Mouse (Mus musculus) NIH3T3 (cell line): ENCODE measurements around the gene Pias4.

Experiments used
- DNase-seq: peaks from one replicate; pipeline ENCODE4 v3.0.0-alpha.2; 2012; ENCODE audit warnings: low read depth

Pias4 gene

DNA sequence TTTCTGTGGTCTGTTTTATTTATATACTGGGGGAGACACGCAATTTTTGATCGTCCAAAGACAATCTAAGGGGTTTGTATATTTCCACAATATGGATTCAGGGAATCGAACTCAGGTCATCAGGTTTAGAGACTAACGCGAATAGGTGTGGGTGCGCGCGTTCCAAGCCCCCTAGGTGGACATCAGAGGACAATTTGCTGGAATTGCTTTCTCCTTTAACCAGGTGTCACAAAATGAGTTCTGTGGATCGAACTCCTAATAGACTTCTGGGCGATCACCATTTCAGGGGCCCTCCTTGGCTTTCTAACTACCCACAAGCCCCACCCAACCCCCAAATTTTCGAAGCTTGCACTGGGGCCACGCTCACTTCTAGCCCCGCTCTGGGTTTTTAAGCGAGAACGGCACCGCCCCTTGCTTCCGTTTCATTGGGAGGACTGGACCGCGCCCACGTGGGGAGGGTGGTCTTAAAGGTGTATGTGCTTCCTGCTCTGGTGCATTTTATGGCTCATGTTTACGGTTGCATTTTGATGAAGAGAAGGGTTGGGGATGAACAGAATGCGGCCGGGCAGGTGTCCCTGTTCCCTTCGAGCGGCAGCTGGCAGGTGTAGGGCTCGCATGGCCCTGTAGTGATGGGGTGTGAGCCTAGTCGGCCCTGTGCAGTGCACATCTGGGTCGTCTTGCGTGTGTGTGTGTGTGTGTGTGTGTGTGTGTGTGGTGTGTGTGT, 960 bp upstream of the Pias4 start:
- DNase-seq = peak; percentile 86

DNA sequence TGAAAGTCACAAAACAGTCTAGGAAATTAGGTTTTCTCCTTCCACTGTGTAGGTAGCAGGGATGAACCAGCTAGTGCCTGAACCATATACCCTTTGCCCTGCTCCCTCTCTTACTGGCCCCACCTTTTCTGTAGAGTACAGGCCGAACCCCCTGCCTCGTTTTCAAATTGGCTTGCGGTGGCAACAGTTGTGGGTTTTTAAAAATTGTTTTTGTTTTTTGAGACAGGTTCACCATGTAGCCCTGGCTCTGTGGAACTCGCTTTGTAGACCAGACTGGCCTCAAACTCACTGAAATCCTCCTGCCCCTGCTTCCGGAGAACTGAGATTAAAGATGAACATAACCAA, 336 bp upstream of the Pias4 start:
- DNase-seq = no peak

DNA sequence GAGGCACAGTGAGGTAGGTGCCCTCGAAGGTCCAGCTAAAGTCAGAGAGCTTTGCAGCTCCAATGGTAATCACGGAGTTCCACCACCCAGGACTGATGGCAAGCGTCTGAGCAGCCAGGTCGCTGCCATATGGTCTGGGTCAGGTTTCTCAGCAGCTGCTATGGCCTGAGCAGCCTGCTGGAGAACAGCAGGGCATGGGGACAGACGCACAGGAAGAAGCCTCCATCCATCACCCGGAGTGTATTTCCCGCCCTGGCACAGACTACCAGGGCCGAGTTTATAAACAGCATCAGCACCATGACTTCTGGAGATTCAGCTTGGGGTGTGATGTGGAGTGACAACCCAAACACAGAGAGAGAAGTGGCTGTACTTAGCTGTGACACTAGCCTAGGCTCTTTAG, 2.6 kb downstream of the Pias4 start:
- no peak for DNase-seq

DNA sequence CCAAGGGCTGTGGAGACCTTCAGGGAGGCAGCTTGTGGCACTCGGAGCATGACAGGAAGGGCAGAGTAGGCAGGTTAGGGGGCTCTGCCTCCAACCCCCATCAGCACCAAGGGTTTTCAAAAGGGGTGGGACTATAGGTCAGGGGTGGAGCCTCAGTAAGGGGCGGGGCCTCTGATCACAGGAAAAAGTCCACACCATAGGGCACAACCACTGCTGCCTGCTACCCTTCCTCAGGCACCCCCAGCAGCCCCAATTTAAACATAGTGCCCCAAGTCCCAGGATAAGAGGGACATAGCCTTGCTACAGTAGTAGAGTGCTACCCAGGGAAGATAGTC, 5.4 kb downstream of the Pias4 start:
- no peak for DNase-seq

DNA sequence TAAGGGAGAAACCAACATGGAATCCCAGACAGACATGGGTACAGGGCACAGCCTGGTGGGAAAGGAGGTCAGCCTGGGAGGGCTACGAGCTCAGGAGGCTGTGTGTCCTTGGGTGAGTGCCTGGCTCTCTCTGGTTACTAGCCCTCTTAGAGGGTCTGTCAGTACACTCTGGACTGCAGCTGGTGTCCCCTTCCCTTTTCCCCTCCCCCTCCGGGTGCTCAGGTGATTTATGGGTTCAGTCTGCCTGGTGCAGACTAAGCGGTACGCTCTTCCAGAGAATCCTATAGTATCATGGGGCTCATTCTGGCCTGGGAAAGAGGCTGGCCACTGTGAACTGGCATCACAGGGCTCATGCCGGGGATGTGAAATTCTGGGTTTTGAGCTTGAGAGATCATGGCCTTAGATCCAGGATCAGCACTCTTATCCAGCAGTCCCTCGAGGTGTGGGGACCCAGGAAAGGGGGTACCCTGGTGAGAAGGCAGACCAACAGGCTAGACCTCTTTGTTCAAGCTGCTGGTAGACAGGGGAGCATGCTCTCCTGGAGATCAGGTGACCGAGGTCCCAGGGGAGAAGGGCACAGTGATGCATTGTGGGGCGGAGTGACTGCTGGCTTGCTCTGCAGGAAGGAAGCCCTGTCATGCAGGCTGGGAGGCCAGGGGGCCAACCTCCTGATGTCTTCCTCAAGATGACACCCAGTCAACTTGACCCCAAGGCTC, 6.0 kb downstream of the Pias4 start:
- no peak for DNase-seq

DNA sequence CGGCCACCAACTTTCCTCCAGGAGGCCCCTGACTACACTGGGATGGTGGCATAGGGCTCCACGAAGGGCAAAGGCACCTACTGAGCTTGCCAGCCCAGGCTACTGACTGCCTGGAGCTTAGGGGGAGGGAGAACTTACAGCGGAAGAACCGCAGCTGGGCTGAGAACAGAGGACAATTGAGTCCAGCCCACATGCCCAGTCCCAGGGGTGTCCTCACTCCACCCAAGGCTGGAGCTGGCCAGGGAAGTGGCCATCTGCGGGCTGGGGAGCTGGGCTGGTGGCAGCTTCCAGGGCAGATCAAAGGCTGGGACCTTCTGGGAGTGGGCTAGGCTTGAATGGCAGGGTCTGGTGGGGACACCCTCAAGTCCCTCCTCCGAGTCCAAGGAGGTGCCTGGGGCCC, 13.0 kb downstream of the Pias4 start:
- no peak for DNase-seq

DNA sequence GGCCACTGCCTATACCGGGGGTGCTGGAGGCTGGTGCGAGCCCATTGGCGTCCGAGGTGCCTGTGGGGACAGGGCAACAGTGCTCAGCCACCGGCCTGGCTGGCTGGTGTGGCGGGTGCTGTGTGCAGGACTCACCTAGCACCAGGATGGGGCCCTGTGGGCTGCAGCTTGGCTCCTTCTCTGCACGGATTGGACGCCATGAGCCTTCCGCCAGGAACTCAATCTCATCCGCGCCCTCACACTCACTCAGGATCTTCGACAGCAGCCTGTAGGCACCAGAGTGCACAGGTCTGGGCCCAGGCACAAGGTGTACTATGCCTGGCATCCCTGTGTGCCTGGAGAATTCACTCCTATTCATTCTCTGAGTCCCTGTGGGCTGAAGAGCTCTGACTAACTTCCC, 13.4 kb downstream of the Pias4 start:
- DNase-seq = no peak

DNA sequence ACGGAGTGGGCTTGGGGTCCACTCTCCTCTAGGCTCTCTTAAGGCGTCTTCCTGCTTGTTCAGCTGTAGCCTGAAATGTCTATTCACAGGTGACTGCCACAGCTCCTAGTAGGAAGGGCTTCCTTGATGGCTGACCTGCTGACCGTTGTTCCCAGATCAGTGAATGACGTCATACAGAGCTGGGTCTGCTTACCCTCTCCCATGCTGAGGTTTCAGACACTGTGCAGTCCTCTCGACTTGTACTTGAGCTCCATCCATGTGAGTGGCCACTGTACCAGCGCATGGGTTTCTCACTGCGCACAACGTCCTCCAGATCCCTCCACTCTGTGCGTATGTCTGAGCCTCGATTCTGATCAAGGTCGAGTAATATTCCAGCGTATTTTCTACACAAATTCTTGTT, 15.1 kb downstream of the Pias4 start:
- DNase-seq = no peak

DNA sequence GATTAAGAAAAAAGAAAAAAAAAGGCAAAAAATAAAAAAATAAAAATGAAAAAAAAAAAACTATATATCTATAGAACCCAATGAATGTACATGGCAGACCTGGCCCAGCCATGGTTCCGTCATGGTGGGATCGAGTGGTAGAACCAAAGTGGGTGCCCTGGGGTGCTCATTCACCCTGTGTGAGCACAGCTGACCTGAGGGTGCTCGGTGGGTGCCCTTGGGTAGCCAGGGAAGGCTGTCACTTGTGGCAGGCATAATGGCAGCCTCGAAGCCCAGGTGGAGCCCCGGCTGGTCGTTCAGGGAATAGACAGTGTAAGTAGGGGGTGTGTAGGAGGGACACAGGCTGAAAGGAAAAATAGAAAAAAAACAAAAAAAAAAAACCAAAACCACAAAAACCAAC, 16.5 kb downstream of the Pias4 start:
- no peak for DNase-seq

DNA sequence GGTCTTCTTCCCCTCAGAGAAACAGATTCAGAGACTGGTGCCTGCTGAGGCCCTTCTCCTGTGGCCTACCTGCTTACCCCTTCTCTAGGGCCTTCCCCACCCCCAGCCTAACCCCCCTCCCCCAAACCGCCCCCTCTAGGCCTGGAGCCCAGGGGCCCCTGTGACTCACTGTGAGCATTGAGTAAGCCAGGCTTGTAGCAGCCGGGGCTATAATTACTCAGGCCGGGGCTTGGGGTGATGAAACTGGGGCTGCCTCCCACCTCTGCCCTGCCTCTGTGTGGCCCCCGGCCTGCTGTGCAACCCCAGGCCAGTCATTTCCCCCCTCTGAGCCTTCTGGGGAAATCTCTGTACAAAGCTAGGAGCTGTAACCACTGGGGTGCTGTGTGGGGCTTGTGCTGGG, 21.4 kb downstream of the Pias4 start:
- DNase-seq = peak; percentile 91

DNA sequence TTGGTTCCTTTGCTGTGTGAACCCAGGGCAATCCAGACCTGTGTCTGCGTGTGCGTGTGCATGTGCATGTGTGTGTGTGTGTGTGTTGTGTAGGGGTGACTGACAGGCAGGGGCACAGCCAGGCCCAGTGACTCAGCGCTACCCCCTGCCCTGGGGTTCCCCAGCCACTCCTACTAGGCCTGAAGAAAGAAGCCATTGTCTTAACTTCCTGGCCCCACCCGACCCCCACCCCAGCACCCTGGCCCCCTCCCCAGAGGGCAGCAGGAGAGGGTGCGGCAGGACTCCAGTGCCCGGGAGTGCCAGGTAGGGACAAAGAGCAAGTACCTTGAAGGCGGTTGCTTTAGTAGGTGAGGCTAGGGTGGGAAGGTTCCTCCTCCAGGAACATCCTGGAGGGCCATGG, 21.9 kb downstream of the Pias4 start:
- peak; percentile 80 for DNase-seq

DNA sequence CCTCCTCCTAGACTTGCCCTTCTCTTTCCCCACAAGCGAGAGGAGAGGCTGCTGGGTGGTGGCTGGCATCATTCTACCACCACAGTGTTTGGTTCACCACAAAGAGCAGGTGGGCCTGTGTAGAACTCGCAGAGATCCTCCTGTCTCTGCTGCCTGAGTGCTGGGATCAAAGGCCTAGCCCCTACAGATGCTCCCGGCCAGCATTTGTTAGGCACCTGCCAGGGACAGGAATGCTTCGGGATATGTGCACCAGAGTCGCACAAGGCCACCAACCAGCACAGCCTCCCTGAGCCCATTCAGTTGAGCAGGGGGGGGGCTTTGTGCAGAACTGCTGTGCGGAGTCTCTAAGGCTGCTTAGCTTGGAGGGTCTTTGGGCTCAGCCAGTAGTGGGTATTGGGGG, 22.4 kb downstream of the Pias4 start:
- no peak for DNase-seq

DNA sequence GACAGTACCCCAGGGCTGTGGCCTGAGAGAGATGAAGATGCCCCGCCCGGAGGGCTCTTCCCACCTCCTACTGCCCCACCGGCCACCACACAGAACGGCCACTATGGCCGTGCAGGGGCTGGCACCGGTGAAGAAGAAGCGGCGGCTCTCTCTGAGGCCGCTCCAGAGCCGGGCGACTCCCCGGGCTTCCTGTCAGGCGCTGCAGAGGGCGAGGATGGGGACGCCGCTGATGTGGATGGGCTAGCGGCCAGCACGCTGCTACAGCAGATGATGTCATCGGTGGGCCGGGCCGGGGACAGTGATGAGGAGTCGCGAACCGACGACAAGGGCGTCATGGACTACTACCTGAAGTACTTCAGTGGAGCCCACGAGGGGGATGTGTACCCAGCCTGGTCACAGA, 23.1 kb downstream of the Pias4 start:
- no peak for DNase-seq

DNA sequence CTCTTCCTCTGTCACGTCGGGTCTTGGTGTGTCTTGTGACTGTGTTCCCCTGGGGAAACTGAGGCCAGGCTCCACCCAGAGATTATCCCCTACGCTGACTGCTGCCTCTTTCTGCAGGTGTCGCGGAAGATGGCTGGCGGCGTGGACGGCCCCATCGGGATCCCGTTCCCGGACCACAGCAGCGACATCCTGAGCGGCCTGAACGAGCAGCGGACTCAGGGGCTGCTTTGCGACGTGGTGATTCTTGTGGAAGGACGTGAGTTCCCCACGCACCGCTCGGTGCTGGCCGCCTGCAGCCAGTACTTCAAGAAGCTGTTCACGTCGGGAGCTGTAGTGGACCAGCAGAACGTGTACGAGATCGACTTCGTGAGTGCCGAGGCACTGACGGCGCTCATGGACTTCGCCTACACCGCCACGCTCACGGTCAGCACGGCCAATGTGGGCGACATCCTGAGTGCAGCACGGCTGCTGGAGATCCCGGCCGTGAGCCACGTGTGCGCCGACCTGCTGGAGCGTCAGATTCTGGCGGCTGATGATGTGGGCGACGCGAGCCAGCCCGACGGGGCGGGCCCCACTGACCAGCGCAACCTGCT, 23.8 kb downstream of the Pias4 start:
- no peak for DNase-seq

DNA sequence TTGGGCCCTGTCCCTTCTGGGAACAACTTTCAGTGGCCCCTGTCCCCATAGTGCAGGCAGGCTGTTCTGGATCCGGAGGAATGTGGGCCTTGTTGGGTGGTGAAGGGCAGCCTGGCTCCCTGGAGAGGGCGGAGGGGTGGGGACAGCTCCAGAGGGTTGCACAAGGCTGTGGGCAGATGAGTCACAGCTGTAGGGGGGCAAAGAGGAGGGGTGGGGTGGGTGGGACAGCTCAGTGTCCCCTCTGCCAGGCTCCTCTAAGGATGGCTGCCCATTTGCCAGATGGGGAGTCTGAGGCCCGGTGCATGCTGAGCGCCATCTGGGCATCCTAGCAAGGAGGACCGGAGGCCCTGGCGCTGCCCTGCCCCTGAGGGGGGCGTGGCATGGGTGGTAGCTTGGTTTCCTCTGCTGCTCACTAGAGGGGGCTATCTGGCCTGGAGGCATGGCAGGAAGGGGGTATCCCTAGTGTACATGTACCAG, 24.5 kb downstream of the Pias4 start:
- DNase-seq = peak; percentile 74

DNA sequence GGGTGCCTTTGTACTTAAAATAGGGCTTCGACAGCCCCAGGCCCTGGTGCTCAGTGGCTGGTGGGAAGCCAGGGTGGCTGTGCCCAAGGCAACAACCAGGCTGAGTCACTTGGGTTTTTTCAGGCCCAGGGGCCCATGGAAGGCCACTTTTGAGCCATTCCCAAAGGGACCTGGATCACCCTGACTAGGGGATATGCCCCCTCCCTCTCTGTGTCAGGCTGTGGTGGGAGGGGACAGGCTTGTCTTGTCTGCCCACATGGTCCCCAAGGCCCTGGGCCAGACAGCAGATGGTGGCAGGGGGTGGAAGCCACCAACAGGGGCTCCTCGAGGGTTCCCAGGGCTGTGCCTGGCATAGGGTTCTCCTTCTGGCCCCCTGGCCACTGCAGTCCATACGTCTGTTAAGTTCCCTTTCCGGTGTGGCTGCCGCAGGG, 25.2 kb downstream of the Pias4 start:
- DNase-seq = no peak

DNA sequence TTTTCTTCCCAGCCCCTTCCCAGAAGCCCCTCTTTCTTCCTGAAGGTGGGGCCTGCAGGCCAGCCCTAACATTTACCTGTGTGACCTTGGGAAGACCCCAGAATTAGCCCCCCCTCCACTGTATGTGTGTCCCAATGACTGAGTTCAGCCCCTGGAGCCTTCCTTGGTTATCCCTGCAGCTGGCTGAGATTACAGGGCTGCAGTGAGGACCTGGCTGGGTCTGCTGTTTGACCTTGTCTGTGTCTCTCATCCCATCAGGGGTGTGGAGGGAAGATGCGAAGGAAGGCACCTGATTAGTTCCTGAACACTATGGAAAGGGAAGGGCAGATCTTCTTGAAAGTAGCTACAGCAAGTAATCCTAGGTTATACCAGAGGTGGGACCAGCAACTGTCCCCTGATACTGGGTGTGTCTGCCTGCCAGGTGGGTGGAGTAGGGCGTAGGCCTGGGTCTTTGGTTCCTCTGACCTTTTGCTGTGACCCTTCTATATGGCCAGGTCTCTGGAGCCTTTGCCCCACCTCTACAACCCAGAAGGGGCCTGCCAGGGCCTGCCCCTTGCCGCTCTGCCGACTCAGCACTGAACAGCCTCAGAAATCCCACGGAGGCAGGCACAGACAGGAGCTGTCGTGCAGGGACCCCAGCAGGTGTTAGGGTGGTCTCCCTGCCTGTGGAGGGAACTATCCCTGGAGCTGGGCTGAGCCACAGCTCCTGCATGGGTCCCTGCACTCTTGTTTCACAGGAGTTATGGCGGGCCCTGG, 26.1 kb downstream of the Pias4 start:
- DNase-seq = no peak

DNA sequence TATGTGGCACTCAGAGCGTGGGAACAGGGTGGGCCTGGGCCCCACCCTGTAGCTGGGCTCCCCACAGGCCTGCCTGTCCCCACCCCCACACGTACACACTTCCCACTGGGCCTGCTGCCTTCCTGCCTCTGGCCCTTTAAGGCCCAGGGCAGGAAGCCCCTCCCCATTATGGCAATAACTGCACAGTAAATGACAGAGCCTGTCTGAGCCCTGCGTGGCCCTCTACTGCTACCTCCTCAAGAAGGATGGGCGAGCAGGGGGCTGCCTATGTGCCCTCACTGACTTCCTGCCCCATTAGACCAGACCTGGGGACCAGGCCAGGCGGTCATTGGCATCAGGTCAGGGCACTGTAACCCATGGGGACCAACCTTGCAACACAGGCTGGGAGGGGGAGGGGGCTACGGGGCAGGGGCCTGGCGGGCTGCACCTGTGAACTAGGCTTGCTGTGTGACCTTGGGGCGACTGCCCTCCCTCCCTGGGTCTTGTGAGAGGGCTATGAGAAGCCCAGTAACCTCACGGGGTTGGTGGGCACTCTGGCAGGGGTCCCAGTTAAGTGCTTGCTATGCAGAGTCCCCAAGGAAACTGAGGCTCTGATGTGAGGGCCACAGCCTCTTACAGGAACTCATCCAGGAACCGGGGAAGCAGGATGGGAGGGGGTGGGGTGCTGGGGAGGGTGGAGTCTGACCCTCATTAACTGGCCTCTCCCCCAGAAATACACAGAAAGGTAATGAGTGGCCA, 26.8 kb downstream of the Pias4 start:
- DNase-seq = no peak

DNA sequence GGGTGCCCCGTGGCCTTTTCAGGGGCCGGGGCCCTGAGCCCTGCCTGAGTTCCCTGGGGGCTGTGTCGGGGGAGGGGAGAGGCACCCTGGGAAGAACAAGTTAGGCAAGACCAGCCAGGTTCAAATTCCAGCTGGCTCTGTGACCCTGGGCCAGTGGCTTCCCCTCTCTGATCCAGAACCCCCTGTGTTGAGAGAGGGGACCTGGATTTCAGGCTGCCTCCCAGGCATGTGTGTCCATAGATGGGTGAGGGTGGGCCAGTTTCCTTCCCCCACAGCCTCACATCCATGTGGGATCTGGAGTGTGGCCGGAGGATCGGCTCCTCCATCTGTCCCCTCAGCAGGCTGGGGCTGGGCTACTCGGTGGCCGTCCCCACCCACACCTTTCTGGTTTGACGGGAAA, 27.7 kb downstream of the Pias4 start:
- no peak for DNase-seq

DNA sequence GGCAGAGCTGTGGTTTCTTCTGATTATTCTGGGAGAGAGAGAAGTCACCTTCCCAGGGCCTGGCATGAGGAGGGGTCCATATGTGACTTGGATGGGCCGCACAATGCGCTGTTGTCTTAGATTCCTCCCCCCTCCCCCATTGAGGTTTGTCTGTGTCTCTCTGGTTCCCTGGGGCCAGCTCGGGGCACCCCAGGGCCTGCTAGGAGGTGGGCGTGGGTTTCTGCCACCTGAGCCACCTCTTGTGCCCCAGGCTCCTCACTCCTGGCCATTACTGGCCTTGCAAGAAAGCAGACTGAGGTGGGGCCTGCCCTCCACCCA, 28.2 kb downstream of the Pias4 start:
- no peak for DNase-seq

DNA sequence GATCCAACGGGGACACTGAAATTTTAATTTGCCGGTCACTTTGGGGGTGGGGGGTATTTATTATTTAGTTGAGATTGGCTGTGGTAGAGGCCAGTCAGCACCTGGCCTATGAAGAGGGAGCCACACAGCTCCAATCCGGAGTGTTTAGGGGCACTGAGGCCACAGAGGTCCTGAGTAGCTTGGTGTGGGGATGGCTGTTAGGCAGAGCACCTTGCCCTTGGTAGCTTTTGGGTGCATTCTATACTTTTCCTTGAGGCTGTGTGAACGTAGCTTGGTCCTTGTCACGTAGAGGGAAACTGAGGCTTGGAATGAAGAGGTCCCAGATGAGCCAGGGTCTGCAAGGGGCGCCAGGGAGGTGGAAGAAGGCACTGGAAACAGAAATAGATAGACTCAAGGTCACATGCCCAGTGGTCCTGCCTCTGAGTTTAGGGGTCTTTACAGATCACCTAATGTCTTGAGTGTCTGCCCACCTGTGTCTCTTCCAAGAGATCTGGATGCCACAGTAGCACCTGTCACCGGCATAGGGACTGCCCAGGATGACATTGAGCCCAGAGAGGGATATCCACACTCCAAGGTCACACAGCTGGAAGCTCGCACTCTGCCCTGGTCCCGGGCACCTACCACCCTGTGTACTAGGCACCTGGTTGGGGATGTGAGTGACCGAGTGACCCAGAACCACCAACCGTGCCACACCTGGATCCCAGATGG, 28.7 kb downstream of the Pias4 start:
- no peak for DNase-seq
